Mouse (Mus musculus) urinary bladder, postnatal 14 days (tissue): ENCODE data around the gene Galnt15.

ENCODE experiments used
- DNase-seq: peaks from one replicate; pipeline ENCODE4 v3.0.0; 2021; ENCODE audit warnings: low spot score

Gene Galnt15

DNA sequence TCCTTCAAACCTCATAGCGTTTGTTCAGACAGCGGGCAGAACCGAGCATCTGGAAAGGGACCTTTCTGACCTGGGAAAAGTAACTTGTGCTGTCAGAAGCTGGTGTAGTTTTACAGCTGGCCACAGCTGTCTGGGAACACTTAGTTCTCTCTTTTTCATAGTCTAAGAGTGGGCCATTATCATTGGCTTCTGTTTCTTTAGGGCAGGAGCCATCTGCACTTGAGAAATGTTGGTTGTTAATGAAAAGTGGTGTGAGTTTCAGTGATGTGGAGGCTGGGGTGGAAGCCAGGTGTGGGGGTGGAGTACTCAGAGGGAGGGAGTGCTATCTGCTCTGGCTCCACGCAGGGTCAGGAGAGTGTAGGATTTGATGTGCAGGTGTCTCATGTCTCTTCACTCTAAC, 62.3 kb downstream of the Galnt15 start:
- DNase-seq: no peak

GRCm38 (mm10) chr14:32091704-32092103, 62.9 kb downstream of the Galnt15 start:
- DNase-seq: no peak

DNA sequence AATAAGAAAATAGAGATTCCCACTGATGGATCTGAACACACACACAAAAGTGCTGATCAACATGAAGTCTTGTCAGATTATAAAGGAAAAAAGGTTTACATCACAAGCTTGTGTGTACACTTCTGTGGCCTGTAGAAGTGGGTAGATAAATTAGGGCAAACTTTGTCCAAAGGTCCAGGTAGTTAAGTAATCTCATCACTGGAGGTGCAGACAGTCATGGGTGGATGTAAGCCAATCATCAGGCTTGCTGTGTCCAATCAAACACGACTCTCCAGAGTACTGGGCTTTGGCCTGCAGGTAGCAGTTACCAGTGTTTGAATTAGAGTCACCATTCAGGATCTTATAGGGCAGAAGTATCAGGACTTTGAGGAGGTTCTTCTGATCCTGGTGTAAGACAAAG, 64.2 kb downstream of the Galnt15 start:
- DNase-seq: no peak

DNA sequence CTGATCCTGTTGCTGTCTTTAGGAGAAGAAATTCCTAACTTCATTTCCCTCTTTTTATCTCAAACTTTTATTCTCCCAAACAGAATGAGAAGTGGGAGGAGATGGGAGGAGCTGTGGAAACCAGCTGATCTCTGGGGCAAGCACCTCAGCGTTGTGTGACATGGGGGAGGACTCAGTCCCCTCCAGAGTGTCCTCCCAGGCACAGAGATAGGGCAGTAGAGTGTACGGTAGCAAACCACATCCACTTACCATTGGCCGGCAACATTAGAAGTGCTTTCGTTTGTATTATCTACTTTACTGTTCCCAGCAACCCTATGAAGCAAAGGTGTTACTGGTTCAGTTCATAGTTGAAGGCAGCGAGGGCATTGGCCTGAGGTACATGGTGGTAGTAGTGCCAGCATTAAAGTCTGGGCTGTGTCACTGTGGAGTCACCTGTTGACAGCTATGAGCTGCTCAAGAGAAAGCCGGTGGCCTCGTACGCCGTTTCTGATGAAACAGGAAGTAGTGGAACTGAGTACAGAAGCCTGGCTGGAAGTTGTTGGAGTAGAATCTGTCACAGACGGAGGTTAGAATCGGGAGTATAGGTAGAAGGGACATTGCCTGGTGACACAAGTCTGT, 64.8 kb downstream of the Galnt15 start:
- no peak for DNase-seq

DNA sequence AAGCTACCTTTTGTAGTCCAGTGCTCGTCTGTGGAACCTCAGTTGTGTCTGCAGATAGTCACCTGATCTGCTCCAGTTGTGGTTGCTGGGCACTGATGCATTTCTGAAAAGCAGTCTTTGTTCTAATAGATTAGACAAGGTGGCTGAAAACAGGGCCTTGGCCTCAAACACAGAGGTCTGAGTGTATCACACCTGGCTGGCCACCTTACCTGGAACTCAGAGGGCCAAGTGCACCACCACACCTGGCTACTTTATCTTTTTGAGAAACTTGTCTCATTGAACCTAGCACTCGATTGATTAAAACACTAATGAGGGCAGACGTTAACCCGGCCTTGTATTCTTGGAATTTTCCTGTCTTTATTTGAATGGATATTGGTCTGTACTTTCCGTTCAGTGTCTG, 66.9 kb downstream of the Galnt15 start:
- DNase-seq: no peak

- DNase-seq: no peak
Measured at GRCm38 (mm10) chr14:32096740-32097139, 68.0 kb downstream of the Galnt15 start.

GRCm38 (mm10) chr14:32097691-32098090, 68.9 kb downstream of the Galnt15 start:
- no peak for DNase-seq

- DNase-seq: no peak
Measured at GRCm38 (mm10) chr14:32098951-32099350, 70.2 kb downstream of the Galnt15 start.

DNA sequence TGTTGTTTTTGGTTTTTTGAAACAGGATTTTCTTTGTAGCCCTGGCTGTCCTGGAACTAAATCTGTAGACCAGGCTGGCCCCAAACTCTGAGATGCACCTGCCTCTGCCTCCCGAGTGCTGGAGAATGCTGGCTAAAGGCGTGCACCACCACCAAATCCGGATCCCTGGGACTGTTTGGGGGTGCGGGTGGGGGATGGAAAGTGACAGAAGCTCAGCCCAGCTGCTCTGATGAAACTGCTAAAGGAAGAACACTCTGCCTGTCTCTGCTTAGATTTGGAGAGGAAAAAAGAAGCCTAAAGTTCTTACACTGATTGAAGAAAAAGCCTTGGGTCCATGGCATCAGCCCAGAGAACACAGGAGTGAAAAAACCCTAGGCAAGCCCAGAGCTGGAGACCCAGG, 74.8 kb downstream of the Galnt15 start:
- no peak for DNase-seq

GRCm38 (mm10) chr14:32105663-32106062, 76.9 kb downstream of the Galnt15 start:
- DNase-seq: no peak

DNA sequence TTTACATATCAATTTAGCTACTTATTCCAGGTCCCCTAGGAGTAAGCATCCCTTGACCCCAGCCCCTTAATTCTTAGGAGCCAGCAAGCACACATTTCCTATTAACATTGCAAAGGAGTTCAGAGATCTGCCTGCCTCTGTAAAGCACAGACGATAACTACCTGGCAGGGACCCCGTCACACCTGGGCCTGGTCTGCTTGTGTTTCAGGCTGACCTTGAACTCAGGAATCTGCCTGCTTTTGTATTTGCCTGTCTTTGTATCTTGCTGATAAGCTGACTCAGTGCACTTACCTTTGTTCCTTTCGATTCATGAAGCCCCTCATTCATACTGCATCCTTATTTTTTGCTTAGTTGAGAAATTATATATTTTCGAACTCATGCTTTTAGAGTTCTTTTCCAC, 78.1 kb downstream of the Galnt15 start:
- no peak for DNase-seq
